10 mouse cellular contexts compared by ENCODE assay signal in the genomic region with DNA sequence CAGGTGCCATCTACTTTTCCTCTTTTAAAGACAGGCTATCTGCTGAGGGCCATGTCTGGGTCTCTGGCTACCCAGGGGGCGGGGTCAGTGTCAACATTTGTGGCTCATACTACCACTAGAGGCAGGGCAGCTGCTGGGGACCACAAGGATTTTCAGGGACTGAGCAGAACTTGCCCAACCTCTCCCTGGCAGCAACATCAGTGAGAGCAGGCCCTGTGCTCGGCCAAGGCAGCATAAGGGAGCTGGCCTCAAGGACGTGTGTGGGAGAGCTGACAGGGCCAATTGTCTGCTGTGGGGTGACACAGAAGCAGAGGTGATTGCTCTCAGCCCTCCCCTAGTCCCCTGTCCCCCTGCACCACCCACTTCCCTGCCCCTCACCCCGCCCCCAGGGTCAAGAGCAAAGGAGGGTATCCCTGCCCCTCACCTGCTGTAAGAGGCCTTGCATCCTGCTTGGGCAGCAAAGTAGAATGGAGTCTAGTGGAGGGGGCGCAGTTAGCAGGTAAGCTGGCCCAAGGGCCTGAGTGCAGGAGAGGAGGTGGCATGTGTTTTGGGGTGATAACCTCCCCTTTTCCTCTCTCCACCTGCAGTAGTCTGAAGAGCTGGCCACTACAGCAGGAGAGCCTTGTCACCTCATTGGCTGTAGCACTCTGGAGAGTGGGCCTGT. TPM values are rescaled to one million over a fixed set of nuclear protein-coding genes. Genes with fewer than 3 reads are reported as not detected.
DNase-seq lines count a peak whose midpoint lies in the region; ATAC-seq lines count a peak whose summit lies in the region.
"Had no signal": no experiment of that assay in that cellular context is flagged by ENCODE, and none has a peak within 500 bp of the region (broad histone marks: within the 10 kb centered on the region; RNA-seq: fewer than 3 reads in every experiment).

No protein-coding gene starts in this region.

- peak overlapping the region; percentile 18 for H3K4me3 ChIP-seq in megakaryocyte, embryonic 14.5 days (replicated peaks)
- H3K4me3 ChIP-seq in hindbrain, embryonic 14.5 days (replicated peaks; ENCODE audit: low read length): no peak overlapping the region
- H3K4me3 ChIP-seq: hindbrain, embryonic 10.5 days had no signal

- no peak overlapping the region for H3K27ac ChIP-seq in hindbrain, embryonic 14.5 days
- H3K27ac ChIP-seq: hindbrain, embryonic 10.5 days had no signal

- no peaks in the 10 kb centered on the region for H3K36me3 ChIP-seq in megakaryocyte, embryonic 14.5 days (replicated peaks; ENCODE audit: low read length)
- no peaks in the 10 kb centered on the region for H3K36me3 ChIP-seq in hindbrain, embryonic 14.5 days (replicated peaks; ENCODE audit: control insufficient read depth, insufficient read depth)
- H3K36me3 ChIP-seq: hindbrain, embryonic 10.5 days had no signal

- peaks cover 14% of the 10 kb centered on the region for H3K4me1 ChIP-seq in megakaryocyte, embryonic 14.5 days
- no peaks in the 10 kb centered on the region for H3K4me1 ChIP-seq in hindbrain, embryonic 14.5 days (replicated peaks; ENCODE audit: control insufficient read depth, insufficient read depth, low read length)

- 68% methylated on average over 5 of the region's 5 CpGs for WGBS in hindbrain, embryonic 14.5 days

- no peaks in the 10 kb centered on the region for H3K9me3 ChIP-seq in megakaryocyte, embryonic 14.5 days
- no peaks in the 10 kb centered on the region for H3K9me3 ChIP-seq in hindbrain, embryonic 14.5 days (ENCODE audit: control insufficient read depth, low read length)
- H3K9me3 ChIP-seq: hindbrain, embryonic 10.5 days had no signal

- ATAC-seq in hindbrain, embryonic 14.5 days (ENCODE audit: low FRiP score): no peak

- no peak overlapping the region for H3K9ac ChIP-seq in hindbrain, embryonic 14.5 days

- H3K27me3 ChIP-seq in megakaryocyte, embryonic 14.5 days (replicated peaks): no peaks in the 10 kb centered on the region
- no peaks in the 10 kb centered on the region for H3K27me3 ChIP-seq in hindbrain, embryonic 14.5 days (ENCODE audit: control insufficient read depth, insufficient read depth, low read length)

- peak; percentile 4 to 19 for DNase-seq in kidney, postnatal 4 days
- no peak for DNase-seq in kidney, adult 18-20 months
- peak; percentile 80 for DNase-seq in adrenal gland, adult 2 months
- peak; percentile 22 for DNase-seq in gastrocnemius, postnatal 10 days
- DNase-seq in cerebellum, postnatal 14 days: no peak
- DNase-seq in cerebellum, adult 9-11 months: no peak
- no peak for DNase-seq in hindbrain, embryonic 14.5 days (ENCODE audit: low spot score)
- DNase-seq: thymus, adult 18-20 months had no signal

- no peak overlapping the region for H3K4me2 ChIP-seq in hindbrain, embryonic 14.5 days (replicated peaks)

RNA-seq across cellular contexts. Expression of a gene that starts 51.7 kb away (rescaled TPM):
- total RNA-seq in adrenal gland, adult 2 months (2021): 10 to 100 TPM; 36.1 to 36.2 TPM
- polyA plus RNA-seq in adrenal gland, adult 2 months (2012; rRNA removed): 10.1 and 11.2 TPM in 2 replicates
- total RNA-seq in gastrocnemius, postnatal 10 days (2021): 10 to 100 TPM; 23.6 to 26.4 TPM
- polyA plus RNA-seq in megakaryocyte, embryonic 14.5 days (2012; ENCODE audit: insufficient read depth, low replicate concordance): 0.61 and 0.91 TPM in 2 replicates
- 33.5 and 37.8 TPM in 2 replicates for polyA plus RNA-seq in hindbrain, embryonic 14.5 days (2014; fragmentation: Nextera tagmentation; extraction: Ambion mirVana)

Comparison
In these comparisons a context has a peak if more than half of its experiments do, and no peak if none do; other contexts are left out.
1. DNase-seq: peak in kidney, postnatal 4 days (2 of 2), adrenal gland, adult 2 months (single experiment) and gastrocnemius, postnatal 10 days (single experiment); none in kidney, adult 18-20 months (single experiment), cerebellum, postnatal 14 days (0 of 2), cerebellum, adult 9-11 months (single experiment) and hindbrain, embryonic 14.5 days (single experiment).